Mouse (Mus musculus) 416B (cell line): Measurements from ENCODE around the gene Ehd4.

Experiments used
- DNase-seq: peaks from one replicate; pipeline ENCODE4 v3.0.0; 2011; ENCODE audit warnings: low read depth

Gene Ehd4

DNA sequence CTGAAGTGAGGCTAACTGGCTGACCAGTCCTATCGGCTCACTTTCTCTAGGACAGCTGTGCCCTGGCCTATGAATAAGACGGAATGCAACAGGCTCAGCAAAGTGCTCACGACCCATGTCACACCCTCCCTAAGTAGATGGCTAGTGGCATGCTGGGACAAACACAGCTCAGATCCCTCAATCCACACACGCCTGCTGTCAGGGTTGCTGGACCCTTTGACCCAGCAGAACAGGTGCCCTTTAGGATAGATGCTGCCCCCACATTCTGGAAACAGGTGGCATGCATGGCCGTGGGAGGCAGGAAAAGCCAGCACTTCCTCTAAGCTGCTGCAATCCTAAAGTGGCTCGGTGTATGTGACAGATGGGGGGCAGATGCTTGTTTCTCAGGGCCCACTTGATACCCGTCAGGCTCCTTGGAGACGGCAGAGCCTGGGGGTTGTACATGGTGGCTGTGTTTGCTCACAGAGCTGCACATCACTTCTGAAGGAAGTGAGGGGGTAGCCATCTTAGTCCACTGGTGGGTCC is 84.9 kb downstream of the Ehd4 start:
- DNase-seq, result no peak

DNA sequence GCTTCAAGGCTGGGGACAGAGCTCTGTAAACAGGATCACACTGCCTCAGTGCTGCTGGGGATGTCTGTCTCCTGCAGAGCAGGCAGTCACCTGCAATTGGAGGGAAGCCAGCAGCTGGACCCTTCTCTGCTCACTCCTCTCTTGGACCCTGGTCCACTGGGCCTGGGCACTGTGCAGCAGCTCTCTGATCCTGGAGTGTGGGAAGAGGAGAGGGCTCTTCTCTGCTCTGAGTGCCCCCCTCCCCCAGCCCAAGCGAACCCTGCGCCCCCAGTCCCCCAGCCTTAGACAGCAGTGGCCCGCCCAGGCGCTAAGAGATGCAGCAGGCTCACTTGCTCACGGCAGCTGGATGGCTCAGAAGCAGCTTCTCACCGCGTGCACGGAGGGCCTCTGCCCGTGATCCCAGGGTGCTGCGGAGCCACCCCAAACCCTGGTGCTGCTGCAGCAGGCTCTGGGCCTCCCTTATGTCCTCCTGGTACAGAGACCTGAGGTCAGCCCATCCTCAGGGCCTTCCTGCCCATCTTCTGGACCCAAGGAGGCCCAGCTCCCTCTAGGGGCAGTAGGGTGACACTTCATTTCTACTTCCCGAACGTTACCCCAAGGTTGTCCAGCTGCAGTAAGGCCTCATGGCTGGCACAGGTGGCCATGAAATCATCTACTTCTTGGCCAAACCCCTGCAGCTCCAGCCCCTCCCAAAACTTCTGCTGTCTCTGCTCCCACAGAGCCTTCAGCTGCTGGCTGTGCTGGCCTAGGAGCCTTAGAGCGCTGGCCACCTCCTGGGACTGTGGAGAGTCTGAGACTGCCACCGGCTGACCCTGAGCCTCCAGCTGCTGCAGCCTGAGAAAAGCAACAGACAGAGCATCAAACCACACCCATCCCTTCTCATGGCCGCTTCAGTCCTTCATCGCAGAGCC is 85.6 kb downstream of the Ehd4 start:
- peak; percentile 66 for DNase-seq

DNA sequence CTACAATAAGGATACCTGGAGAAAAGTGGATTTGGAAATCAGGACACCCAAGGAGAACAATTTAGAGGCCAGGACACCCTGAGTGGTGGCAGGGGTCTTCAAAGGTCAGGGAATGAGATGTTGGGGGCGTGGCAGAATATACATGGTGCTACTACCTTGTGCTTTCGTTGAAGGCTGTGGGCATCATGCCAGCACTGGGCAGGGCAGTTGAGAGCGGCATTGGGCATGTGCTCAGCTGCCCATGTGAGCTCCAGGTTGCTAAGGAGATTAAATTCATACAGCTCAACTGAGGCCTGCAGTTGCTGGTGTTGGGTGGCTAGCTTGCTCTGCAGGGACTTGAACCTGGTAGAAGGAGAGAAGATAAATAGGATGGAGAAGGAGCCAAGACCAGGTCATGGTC is 88.2 kb downstream of the Ehd4 start:
- no peak for DNase-seq

DNA sequence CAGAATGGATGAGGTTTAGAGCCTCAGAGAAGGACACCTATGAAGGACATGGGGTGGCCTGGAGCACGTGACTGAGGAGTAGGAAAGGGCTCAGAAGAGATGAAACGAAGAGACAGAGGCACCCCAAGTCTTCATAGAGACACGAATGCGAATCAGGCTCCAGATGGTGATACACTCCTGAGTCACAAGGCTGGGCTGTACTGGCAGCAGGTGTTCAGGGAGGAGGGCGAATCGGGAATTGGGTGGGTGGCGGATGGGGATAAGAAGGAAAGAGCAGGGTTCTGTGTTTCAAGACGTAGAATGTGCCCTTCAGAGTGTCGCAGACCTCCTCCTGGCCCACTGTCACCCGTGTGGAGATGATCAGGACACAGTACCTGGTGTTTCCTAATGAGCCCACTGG is 89.2 kb downstream of the Ehd4 start:
- DNase-seq, result no peak

DNA sequence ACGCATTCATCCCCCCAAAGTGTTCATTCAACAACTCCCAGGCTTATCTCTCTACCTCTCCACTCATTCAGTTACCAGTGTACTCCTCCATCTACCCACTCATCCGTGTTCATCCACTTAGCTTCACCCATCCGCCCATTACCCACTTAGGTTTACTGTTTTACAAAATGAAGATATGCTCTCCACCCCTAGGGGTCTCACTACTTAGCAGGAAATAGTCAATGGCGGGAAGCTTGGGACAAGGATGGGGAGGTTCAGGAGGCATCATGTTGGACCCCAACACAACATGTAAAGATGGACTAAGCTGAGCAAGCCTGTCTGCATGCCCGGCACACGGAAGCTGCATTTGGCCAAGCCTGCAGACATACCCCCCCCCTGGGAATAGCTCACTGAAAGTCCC is 89.8 kb downstream of the Ehd4 start:
- DNase-seq, result peak; percentile 16

DNA sequence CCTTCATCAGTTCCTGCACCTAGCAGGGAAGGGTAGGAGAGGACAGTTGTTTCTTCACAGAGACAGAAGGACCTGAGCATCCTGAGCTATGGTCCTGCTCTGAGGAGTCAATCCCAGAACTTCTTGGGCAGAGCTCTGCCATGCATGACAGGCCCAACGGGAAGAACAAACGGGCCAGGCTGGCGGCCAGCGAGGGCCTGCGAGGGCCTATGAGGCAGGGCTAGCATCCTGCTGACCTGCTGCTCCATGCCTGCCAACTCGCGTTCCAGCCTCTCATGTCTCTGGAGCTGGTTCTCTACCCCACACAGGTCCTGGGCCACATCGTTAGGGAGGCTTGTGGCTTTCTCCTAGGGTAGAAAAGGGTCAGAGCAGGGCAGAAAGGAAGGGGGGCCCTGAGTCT is 92.2 kb downstream of the Ehd4 start:
- no peak for DNase-seq

DNA sequence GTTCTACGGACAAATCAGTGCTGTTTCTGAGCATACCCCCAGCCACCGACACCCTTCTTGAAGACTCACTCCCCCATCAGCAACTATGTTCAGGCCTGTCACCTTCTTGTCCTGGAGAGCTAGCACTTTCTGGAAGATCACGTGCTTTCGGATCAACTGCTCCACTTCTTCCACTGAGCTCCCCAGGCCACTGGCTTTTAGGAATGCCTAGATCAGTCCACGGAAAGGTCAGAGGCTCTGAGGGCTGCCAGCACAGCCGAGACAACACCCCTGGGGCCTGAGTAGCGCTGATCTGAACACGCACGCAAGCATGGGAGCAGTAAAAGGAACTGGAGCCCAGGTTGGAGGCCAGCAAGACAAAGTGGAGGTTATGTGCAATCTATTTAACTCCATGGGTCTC is 93.8 kb downstream of the Ehd4 start:
- no peak for DNase-seq

DNA sequence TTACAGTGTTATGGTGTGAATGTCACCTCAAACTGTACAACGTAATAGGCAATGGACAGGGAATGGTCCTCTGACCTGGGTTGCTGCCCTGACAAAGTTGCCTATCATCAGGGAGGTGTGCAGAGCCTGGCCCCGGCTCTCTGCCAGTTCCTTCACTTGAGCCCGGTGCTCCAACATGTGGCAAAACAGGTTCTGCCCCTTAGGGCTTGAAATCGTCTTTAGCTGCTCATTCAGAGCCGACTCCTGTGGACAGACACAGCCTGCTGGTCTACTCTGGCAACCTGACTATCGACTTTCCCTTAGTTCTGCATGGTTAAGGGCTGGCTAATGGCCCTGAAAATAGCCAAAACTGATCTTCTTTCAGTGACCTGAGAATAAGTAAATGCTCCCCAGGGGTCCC is 94.2 kb downstream of the Ehd4 start:
- no peak for DNase-seq

DNA sequence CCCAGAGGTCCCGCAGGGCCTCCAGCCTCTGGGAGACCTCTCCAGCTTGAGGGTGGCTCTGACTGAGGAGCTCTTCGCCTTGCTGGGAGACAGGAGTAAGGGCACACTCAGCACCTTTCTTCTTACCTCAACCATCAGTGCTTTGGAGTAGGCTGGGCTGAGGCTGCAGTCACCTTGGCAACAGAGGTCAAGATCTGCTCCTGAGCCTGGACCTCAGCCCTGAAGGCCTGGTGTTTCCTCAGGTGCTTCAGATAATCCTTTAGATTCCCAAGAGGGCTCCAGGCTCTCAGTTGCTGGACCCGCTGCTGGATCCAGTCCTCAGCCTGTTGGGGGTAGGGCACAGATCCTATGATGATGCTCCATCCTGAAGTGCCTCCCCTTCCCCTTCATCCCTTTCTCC is 94.9 kb downstream of the Ehd4 start:
- no peak for DNase-seq

DNA sequence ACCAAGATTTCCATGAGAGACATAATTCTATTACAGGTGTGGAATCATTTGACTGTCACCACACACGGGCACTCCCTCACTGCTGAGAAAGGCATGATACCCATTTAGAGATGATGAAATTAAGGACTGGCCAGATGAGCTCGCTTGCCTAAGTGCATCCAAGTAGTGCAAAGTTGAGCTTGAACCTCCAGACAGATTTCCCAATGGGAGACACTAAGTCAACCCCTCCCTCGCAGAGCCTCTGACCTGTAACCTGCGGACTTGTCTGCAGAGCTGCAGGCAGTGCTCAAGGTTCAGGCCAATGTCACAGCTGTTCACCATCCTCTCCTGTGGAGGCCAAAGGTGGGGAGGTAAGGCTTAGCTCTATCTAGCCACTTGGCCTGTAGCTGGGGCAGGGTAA is 95.6 kb downstream of the Ehd4 start:
- no peak for DNase-seq

DNA sequence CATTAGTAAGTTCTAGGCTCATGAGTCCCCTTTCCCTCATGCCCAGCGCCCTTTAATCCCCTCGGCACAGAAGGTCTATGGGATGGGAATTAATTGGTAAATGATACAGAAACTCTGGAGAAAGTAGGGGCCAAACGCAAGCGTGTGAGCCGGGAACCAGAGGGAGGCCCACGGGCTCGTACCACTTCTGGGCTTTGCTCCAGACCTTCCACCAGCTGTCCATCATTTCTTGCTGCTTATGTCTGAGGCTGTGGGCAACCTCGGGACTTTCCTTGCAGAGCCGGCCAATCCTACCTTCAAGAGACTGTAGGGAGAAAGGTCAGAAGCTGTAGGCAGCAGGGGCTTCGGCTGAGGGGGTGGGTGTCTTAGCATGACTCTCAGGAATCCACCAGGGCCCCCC is 98.5 kb downstream of the Ehd4 start:
- DNase-seq, result no peak

DNA sequence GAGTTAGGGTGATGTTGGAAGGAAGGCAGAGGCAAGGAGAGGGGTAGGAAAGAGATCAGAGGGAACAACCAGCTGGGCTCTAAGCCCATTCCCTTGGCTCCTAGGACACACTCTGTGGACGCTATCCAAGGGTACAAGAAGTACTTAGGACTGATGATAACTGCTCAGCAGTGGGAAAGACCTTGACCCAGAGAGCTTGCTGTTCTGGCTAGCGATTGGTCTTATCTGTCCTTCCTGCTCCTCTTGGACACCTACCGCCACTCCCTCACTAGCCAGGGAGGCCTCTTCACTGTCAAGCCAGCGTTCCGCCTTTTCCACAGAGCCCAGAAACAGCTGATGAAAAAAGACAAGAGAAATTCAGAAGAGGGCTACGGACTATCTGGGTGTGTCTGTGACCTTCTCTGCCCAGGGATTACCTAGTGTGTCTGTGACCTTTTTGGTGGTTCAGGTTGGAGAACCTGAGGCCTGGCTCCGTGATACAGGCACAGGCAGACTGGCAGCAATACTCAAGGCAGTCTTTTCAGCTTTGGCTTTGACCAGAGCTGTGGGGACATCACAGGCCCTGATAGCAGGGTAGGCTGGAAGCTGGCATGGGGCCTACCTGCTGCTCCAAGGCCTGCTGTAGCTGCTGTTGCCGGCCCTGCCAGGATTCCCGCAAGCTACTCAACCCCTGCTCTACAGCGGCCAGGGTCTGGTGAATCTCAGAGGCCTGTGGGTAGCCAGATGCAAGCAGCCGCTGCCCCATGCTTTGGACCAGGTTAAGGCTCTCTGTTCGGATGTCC is 99.4 kb downstream of the Ehd4 start:
- DNase-seq, result no peak

DNA sequence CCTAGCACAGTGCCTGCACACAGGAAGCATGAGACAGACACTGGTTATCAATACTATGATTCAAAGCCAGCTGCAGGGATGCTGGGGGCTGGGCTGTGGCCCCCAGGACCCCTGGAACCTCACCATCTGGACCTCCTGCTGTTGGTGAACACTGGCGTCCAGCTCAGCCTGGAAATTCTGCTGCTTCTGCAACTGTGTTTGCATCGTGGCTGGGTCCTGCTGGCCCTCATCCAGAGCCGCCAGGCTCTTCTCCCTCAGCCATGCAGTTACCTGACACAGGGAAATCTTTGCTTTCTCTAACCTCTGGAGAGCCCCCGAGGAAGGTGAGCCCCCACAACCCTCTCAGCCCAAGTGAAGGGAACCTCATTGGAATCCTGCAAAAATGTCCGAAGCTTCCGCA is 103.0 kb downstream of the Ehd4 start:
- no peak for DNase-seq

DNA sequence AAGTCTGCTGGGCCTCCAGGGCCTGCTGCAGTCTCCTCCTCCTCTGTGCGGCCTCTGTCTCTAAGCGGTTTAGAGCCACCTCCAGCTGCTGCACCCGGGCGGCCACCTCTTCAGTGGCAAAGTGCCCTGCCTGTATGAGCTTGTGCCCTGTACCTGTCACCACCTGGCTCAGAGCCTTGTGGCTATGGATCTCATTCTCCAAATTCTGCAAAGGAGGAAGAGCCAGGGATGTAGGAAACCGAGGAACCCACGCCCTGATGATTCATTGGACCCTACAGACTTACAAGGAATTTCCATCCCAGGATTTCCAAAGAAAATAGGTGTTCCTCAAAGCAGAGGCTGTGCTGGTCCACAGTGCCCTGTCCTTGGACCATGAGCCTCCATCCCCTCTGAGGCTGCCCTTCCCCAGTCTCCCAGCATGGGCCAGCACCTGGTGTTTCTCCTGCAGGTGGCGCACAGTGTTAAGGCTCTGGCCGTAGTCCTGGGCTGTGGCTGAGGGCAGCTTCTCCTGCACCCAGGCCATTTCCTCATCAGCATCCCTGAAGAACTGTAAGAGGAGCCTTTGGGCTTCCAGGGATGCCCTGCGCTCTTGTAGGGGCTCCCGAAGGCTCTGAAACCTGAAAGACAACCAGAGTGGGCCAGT is 104.7 kb downstream of the Ehd4 start:
- DNase-seq, result peak; percentile 35

DNA sequence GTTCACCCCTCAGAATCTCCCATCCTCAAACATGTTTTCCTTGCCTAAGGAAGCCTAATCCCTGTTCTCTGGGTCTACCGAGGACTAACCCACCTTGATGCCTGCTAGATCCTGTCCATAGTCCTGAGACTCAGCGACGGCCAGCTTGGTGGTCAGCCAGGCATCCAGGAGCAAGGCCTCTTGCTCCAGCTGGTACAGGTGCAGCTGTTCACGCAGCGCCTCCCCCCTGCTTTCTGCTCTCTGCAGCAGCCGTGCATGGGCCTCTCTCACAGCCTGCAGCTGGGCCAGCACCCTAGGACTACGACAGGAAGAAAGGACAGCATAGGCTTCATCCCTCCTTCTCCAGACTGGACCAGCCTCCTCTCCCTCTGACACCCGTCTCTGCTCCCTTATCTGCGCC is 106.2 kb downstream of the Ehd4 start:
- no peak for DNase-seq

DNA sequence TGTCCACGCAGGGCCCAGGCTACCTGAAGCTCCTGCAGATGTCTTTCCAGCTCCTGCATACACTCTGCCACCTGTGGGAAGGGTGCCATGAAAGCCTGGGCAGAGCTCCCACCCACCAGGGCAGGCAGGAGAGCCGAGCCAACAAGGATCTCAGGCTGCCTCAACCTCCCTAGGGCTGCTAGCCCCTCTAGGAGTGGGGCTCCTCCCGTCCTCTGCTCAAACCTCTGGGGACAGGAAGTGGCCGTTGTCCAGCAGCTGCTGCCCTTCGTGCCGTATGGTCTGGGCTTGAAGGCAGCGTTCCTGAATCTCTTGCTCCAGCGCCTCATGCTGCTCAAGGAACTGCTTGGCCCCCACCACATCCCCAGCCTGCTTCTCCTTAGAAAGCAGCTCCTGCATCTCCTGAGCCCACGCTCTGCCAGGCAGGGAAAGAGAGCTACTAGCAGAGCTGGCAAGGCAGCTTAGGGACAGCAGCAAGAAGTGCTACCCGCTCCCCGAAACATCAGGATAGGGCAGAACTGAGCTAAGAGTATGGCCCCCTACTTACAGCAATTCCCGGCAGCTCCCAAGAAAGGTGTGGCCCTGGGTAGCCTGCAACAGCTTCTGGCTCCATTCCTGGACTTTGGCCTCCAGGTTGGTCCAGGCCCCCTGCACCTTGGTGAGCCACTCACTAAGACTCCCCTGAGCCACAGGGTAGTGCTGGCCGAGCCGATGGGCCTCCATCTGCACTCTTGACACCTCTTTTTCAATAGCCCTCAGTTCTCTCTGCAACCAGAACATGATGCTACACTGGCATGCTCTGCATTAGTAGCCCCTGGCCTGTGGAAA is 107.7 kb downstream of the Ehd4 start:
- no peak for DNase-seq

DNA sequence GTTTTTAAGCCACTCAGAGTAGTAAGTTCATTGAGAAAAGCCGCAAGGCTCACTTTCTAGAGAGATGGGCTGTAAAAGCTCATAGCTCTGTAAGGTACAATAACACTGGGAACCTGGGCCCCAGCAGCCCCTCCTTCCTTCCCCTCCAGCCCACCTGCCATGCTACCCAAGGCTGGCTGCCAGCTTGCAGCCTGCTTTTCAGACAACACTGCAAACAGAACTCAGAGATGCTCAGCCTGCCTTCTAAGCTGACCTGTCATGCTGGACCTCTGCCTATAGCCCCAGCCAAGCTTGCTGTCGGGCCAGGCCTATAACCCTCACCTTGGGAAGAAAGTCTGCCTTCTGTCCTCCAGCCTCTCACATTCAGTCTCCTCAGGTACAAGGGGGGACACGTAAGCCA is 109.7 kb downstream of the Ehd4 start:
- DNase-seq, result no peak

DNA sequence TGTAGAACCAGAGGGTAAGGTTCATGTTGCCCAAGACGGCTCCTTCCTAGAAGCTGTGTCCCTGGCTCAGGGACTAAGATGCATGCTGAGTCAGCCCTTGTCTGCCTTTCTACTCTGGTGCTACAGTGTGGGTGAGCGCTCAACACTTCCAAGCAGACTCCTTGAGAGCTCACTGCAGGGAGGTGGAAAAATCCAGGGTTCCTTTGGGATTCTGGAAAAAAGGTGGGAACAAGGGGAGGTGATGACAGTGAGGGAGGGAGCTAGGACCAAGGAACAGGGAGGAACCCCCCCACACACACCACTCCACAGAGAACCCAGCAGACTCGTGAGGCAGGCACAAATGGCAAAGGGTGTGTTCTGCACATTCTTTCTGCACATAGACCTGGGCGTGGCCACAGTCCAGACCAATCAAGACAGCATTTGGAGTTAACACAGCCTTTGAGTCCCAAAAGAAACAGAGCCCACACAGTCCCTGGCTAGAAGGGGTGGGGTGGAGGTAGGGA is 110.3 kb downstream of the Ehd4 start:
- peak; percentile 33 for DNase-seq

DNA sequence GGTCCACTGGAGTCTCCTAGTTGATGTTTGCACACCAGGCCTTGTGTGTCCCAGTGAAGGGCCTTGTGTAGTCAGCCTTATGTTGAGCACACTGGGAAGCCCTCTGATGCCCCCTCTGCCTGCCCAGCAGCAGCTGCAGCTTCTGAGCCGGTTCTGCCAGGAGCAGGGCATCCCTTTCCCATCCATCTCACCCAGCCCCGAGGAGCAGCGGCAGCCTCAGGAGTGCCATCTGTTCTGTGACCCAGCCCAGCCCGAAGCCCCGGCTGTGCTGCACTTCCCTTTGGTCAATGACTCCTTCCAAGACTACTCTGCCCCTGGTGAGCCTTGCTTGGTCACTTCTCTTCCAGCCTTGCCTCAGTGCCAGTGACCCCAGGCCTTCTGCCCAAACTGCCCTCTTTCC is 113.4 kb downstream of the Ehd4 start:
- no peak for DNase-seq
